Mouse (Mus musculus) Patski (cell line): ENCODE measurements around the gene Bpifb5. TPM values are rescaled to one million over a fixed set of nuclear protein-coding genes. Genes with fewer than 3 reads are reported as not detected.
"Not testable (repeated sequence)": the region's sequence is repeated elsewhere in the genome, so short reads cannot be mapped to it uniquely, and the experiment has no call there.

ENCODE experiments used
- ATAC-seq: fragments of 100-300 bp; one replicate; pipeline ENCODE4 v1.8.0; 2021
- CTCF ChIA-PET: fragments of 350-600 bp; sonication (Branson Sonifier 250); formaldehyde crosslinking; loops from one replicate; lab custom pipeline; 2022; ENCODE audit warnings: inconsistent platforms; lab: Charles Lee
- POLR2A ChIA-PET: fragments of 350-600 bp; sonication (Branson Sonifier 250); formaldehyde crosslinking; loops from one replicate; lab custom pipeline; 2022; ENCODE audit warnings: antibody characterized with exemption, inconsistent platforms; lab: Charles Lee
- DNase-seq: peaks from one replicate; pipeline ENCODE4 v3.0.0-alpha.2; 2011; ENCODE audit warnings: low read depth, low spot score
- H3K27me3 ChIP-seq: fragments of 371-371 bp; one replicate; pipeline ENCODE4 v1.5.1; 2021
- CTCF ChIP-seq: fragments of 100-300 bp; IDR thresholded peaks from one replicate; pipeline ENCODE4 v1.5.1; 2021
- in situ Hi-C: fragments of 300-500 bp; cut with MboI; formaldehyde crosslinking; loops from 3 replicates; pipeline ENCODE4 v1.11.1; 2018; ENCODE audit warnings: low pct_unique_long_range_greater_than_20kb, mixed read lengths
- polyA plus RNA-seq: library from polyadenylated mRNA; unstranded; gene quantifications from one replicate; pipeline ENCODE4 v1.2.3, GENCODE M21; 2021

Gene Bpifb5
- polyA plus RNA-seq, 1 experiment from 2014 or later, result 0.19 TPM

DNA sequence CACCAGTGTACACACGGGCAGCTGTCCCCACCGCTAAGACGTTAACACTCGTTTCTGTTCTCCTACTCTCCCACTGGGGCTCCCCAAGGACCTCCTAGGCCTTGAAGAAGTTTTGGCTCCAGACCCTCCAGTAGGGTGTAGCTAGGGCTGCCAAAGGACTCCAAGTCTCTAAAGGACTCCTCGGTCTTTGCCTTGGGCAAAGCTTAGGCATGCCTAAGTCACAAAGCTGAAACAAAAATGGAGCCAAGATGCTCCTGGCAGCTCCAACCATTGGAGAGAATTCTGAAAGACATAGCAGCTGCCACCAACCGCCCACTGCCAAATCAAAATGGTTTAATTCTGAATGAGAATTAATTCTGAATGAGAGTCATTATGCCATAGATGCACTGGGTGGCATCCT lies 9.9 kb downstream of the Bpifb5 start:
- ChIA-PET POLR2A (no interaction called here), CTCF (no interaction called here)
- TF ChIP-seq CTCF, result no peak
- H3K27me3 ChIP-seq, result no peaks in the 10 kb centered on the region
- in situ Hi-C loops, result no loop called here
- DNase-seq, result no peak
- no peak for ATAC-seq

DNA sequence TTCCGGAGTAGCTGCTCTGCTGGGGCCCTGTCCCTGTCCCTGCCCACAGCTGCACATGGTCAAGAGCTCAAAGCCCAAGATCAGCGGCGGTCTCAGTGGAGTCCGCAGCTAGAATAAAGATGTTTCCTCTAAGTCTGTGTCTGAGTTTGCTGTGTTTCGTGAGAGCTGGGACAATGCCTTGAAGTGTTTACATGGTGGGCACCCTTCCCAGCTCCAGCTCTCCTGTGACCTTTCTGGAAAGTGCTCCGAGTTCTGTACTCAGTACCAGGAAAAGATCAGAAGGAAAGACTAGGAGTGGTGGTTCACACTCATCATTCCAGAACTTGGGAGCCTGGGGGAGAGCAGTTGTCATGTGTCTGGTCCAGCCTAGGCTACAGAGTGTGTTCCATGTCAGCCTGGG lies 17.2 kb downstream of the Bpifb5 start:
- ATAC-seq (no peak), DNase-seq (no peak)
- no peaks in the 10 kb centered on the region for H3K27me3 ChIP-seq
- no peak for TF ChIP-seq CTCF
- in situ Hi-C loops, result no loop called here
- CTCF ChIA-PET, result no interaction called here
- POLR2A ChIA-PET, result no interaction called here

DNA sequence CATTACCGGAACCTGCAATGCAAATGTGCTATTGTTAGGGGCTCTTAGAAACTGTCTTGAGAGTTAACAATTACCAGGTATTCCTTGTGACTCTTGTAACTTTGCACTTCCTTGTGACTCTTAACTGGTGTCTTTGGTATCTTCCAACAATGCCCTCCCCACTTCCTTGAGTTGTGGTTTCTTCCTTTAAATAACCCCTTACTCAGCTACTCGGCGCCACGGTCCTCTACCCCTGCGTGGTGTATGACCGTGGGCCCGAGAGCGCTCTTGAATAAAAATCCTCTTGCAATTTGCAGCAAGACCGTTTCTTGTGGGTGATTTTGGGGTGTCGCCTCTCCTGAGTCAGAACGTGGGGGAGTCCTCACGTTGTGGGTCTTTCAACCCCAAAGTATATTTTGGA lies 19.2 kb downstream of the Bpifb5 start:
- H3K27me3 ChIP-seq, CTCF ChIA-PET, ATAC-seq, in situ Hi-C loops, DNase-seq, POLR2A ChIA-PET: not testable (repeated sequence)

DNA sequence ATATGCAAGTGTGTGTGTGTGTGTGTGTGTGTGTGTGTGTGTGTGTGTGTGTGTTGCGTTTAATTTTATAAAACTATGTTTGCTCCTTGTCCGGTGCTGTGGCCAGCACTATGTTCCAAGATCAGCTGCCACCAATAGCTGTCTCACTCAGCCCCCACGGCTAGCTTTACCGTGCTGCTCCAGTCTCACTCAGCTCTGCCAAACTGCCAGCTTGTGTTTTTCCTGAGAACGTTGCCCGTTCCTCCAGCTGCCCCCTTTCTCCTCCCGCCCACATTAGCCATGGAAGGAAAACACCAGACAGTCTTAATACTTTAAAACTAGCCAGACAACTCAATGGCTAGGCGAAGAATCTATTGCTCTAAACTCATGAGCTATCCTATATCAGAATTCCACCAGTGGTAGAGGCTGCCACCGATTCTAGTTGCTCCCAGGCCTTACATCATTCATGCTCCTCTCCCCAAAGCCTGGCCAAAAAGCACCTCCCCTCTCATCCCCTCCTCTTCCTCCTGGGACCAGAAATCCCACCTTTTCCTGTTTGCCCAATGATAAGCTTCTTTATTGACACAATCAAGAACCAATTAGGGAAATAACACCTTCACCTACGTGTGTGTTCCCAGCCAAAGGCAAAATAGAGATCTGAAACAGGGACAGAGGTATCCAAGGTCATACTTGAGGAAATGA lies 20.0 kb downstream of the Bpifb5 start:
- peaks cover 7% of the 10 kb centered on the region for H3K27me3 ChIP-seq
- POLR2A ChIA-PET, result no interaction called here
- in situ Hi-C loops, result no loop called here
- CTCF ChIA-PET, result no interaction called here
- ATAC-seq, result no peak
- no peak for DNase-seq
- no peak for TF ChIP-seq CTCF

DNA sequence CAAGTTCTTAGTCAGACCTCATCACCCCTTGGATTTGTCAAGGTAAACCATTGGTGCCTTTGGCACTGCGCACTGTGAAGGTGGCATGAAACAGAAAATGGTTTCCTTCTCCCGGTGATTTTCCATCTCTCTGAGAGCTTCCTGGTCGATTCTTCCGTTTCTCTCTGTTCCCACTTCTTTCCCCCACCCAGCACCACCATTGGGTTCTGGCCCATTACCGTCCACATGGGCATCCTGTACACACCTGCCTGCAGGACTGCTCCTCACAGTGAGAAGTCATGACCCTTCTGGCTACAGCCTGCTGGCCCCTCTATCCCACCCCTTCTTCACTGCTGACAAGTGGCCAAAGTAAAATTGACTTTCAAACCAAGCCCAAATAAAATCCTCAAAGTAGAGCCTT lies 21.8 kb downstream of the Bpifb5 start:
- DNase-seq (no peak), ATAC-seq (no peak)
- in situ Hi-C loops, result no loop called here
- H3K27me3 ChIP-seq, result peaks cover 21% of the 10 kb centered on the region
- POLR2A ChIA-PET, result no interaction called here
- TF ChIP-seq CTCF, result no peak
- CTCF ChIA-PET, result no interaction called here

DNA sequence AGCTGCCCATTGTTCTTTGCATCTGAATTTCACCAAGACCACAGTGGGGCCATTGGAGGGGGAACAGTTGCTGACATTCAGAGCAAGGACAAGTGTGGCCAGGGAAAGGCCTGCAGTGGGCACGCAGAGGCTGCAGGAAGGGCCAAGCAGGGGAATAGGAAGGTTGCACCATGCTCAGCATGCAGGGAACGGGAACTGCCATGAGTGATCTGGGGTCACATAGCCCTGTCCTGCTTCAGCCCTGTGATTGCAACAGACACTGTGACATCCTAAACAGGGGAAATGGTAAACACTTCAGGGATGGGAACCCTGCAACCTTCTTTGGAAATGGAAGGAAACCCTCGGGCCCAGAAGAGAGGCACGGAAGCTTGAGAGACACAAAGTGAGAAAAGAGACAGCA lies 31.7 kb downstream of the Bpifb5 start:
- not testable (repeated sequence) for DNase-seq

DNA sequence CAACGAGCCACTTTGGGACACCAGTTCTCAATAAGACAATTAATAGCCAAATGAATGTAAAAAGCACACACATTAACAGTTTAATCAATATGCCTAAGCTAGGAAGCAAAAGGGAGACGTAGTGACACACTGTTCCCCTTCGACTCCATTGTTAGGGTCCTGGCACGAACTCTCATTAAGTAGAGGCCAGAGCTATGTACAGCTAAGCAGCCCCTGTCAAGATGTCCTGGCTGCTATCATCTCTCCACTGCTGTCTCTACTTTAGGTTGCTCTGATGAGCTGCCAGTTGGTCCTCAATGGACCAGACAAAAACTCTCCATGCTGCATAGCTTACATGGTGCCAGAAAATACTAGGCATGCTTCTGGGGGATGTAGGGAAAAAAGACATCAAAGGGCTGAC lies 32.2 kb downstream of the Bpifb5 start:
- ATAC-seq (no peak), DNase-seq (no peak)
- TF ChIP-seq CTCF, result no peak
- POLR2A ChIA-PET, result no interaction called here
- in situ Hi-C loops, result loop anchor here (5.0 kb wide), 1 partner anchor 52 kb away; the partner anchor contains the start of gene Bpifb9b
- CTCF ChIA-PET, result no interaction called here
- H3K27me3 ChIP-seq, result no peaks in the 10 kb centered on the region

More for the DNA sequence above, 31.7 kb downstream of the Bpifb5 start:
- in situ Hi-C loops, result loop anchor here (5.0 kb wide), 1 partner anchor 52 kb away; the partner anchor contains the start of gene Bpifb9b
- CTCF ChIA-PET, POLR2A ChIA-PET, ATAC-seq, H3K27me3 ChIP-seq: not testable (repeated sequence)

DNA sequence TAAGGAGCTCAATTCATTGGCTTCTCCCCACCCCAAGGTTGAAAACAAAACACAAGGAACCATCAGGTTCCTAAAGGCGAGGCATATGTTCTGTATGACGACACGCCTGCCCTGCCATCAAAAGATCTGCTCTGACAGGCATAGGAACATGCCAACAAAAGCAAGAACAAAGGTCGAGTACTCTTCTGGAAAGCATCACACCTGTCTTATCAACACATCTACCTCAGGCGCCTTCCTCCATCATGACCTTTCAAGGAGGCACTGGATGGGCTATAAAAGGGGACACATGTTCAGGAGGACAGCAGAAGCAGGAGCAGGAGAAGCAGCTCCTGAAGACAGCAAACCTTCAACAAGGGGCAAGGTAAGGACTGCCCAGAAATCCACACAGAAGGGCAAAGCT lies 34.0 kb downstream of the Bpifb5 start, which contains the start of gene Bpifb9a:
Gene Bpifb9a, plus strand, starts transcription at position 301 of the 400 bp plus-strand sequence.
- DNase-seq, H3K27me3 ChIP-seq, ATAC-seq, CTCF ChIA-PET, POLR2A ChIA-PET: not testable (repeated sequence)
- in situ Hi-C loops, result loop anchor here (5.0 kb wide), 1 partner anchor 50 kb away; the partner anchor contains the start of gene Bpifb9b

DNA sequence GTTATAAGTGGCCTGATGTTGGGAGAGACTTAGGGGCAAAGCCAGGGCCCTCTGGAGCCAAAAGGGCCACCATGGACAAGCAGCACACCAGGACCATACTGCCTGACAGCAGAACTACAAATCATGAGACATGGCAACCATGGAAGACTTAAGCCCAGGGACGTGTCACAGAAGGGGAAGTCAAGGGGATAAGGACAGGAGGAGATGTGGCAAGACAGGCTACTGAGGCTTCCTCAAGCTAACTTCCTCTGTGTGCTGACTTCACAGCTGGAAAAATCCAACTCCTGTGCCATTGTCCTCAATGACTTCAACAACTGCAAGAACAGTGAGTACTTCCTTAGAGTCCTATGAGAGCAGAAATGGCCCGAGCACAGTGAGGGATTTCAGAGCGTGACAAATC lies 40.9 kb downstream of the Bpifb5 start:
- H3K27me3 ChIP-seq, CTCF ChIA-PET, POLR2A ChIA-PET, ATAC-seq, DNase-seq, in situ Hi-C loops: not testable (repeated sequence)

Other genes starting within 250 kb of the Bpifb5 start
- not detected for gene Bpifa6, start 248.8 kb upstream of the Bpifb5 start, polyA plus RNA-seq
- not detected for gene Bpifa2, start 215.5 kb upstream of the Bpifb5 start, polyA plus RNA-seq
- not detected for gene Bpifa3, start 93.4 kb upstream of the Bpifb5 start, polyA plus RNA-seq
- not detected for gene Bpifa1, start 80.9 kb upstream of the Bpifb5 start, polyA plus RNA-seq
- gene Bpifa5, start 61.1 kb upstream of the Bpifb5 start, polyA plus RNA-seq, result not detected
- gene Bpifb1, start 32.9 kb upstream of the Bpifb5 start, polyA plus RNA-seq, result 0.04 TPM
- gene Bpifb9a, start 34.1 kb downstream of the Bpifb5 start, polyA plus RNA-seq, result not detected
- not detected for gene Bpifb9b, start 83.5 kb downstream of the Bpifb5 start, polyA plus RNA-seq
- gene Cdk5rap1, start 149.3 kb downstream of the Bpifb5 start, polyA plus RNA-seq, result 18.1 TPM
- gene Snta1, start 184.4 kb downstream of the Bpifb5 start, polyA plus RNA-seq, result 30.2 TPM
- 27.2 TPM for gene Cbfa2t2, start 212.7 kb downstream of the Bpifb5 start, polyA plus RNA-seq